Mouse (Mus musculus): Measurements from ENCODE around the gene Sorcs2.

Sorcs2 gene

DNA sequence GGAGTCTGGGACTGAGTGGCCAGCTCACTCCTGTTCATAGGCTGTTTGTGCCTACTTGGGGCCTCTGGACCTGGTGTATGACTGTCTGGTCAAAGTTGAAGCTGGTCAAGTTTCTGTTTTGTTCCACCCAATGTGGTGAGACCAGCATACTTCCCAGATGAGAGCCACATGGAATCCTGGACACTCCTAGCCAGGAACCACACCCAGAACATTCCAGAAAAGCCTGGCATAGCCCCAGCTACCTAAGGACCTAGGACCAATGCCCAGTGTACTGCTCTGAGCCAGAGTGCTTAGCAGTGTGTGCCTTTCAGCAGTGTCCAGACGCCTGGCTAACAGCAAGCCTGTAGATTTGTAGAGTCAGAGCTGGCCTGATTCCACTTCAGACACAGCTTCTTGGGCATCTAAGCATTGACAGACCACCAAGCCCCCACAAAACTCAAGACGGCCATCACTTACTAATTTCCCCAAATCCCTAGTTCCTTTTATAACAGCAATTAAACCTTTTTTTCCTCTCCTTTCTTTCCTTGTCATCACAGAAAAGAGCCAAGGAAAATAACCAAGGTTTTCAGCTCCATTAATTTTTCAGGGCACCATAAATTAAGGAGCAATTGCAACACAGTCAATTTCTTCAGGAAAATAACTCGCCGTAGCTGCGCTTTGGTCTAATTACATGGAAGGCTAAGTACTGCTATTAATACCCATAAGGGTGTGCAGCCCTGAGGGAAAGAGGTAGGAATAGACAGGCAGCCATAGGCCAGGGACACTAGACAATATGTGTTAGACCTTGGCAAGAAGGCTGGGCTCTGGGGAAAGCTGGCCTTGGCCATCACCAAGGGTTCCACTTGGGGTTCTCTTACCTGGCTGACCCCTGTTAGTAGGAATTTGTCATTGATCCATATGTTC, 322.5 kb downstream of the Sorcs2 start:
- no peak for DNase-seq (ENCODE audit: low read depth, low spot score)

DNA sequence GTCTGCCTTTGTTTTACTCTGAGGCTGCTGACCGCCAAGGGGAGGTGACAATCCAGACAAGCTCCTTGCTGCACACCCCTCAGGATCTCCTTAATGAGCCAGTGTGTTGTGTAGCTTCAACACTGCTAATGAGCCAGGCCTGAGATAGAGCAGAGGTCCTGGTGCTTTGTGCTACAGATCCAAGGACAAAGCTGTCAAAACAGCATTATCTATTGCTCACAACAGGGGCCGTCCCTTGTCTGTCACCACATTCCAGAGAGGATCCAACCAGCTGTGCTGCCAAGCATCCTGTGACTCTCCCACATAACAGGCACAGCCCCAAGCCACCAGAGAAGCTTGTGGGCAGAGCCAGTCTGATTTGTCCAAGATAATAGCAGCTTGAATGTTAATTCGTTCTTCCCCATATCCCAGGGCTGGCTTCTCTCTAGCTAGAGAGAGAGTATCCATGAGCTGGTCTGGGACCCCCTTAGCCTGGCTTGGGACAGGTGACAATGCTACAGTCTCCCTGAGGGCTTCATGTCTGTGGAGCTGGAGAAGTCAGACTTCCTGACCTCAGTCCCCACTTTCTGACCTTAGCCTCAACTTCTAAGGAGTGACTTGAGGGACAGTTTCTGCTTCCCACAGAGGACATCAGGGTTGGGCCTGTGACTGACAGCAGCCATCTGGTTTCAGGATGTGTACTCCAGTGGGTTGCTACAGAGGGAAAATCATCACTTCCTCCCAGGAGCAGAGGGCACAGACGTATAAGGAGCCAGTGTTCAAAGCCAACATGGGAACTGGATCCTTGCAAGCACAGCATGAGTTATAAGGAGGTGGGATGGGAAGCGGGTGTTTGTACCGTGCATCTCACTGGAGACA, 328.2 kb downstream of the Sorcs2 start:
- DNase-seq (ENCODE audit: low read depth, low spot score): no peak

DNA sequence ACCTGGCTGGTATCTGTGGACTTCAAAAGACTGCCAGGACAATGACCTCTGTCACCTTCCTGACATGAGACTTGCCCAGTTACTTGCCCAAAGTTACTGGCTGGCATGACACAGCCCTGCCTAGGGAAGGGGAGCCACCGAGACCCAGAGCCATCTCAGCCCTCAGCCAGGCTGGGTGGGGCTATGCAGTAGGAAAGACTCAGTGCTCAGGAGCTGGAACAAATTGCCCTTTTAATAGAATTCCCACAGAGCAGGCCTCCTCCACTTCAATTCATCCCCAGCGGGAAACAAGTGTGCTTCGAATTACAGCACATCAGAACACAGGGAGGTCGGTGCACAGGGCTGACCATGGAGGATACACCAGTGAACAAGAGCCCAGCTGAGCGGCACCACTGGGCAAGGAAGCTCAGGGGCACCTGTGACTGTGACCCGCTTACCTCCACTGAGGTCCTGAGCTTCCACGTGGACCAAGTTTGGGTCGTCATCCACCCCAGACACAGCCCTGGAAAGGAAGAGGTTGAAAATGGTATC, 330.2 kb downstream of the Sorcs2 start:
- DNase-seq (ENCODE audit: low read depth, low spot score): no peak

DNA sequence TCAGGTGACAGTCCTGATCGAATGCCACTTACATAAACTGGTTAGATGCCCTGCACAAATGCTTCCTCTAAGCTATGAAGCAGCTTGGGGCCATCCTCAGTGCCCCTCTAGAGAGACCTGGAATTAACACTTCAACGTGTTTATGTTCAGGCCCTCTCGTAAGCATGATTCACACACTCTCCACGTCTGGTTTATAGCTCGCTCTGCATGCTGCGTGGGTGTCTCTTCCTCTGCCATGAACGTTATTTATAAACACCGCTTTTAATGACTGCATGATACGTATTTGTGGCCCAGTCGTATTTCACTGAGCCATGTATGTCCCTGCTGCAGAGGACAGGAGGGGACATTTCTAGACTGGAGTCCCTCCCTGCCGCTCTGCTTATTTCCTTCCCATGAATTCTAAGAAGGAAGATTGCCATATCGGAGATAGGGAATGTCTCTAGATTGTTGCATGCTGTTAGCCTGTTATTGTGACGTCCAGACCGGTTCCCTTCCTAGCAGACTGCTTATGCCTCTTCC, 340.1 kb downstream of the Sorcs2 start:
- DNase-seq (ENCODE audit: low read depth, low spot score): no peak

DNA sequence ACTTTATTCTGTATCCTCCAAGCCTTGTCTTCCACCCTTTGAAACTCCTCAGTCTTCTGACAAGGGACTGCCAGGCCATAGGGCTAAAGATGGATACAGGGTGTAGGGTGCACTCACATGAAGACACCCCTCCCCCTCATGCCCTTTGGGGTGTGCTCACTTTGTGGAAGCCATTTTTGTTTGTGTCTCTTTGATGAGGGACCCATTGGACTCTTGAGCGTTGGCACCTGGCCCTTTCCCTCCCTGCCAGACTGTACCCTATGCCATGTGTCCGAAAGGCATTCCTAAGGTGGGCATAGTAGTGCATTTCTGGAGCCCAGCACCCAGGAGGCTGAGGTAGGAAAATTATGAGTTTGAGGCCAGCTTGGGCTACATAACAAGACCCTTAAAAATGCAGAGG, 341.0 kb downstream of the Sorcs2 start:
- no peak for DNase-seq (ENCODE audit: low read depth, low spot score)

DNA sequence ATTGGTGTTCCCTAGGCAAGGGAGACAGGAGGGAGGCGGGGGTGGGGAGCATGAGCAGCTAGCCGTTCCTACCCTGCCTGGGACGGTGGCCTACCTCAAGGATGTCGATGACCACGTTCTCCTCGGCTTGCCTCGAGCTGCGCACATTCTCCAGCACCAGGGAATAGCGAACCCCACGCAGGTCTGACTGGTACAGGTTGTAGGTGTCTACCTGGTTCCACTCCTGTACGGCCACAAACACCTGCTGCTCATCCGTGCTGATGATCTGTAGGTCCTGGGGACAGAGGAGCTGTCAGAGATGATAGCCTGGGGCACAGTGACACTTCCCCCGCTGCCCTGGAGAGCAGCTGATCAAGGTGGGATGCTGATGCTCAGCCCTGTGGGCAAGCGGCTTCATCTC, 342.1 kb downstream of the Sorcs2 start:
- no peak for DNase-seq (ENCODE audit: low read depth, low spot score)

DNA sequence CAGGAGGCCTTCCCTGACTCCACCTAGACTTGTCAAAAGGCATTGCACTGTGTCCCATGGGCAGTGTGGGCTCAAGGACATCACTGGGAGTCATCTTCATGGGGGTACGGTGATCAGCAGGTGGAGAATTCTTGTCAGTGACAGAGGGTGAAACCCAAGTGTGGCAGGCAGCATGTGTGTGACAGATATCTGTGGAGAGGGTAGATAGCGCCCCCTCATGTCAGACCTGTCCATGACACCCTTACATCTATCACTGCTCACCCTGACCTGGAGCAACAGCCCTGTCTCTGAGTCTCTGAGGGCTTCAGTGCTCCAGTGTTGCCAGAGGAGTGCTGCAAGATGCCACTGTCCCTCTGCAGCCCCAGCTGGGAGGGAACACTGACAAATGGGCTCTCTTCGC, 343.4 kb downstream of the Sorcs2 start:
- no peak for DNase-seq (ENCODE audit: low read depth, low spot score)

DNA sequence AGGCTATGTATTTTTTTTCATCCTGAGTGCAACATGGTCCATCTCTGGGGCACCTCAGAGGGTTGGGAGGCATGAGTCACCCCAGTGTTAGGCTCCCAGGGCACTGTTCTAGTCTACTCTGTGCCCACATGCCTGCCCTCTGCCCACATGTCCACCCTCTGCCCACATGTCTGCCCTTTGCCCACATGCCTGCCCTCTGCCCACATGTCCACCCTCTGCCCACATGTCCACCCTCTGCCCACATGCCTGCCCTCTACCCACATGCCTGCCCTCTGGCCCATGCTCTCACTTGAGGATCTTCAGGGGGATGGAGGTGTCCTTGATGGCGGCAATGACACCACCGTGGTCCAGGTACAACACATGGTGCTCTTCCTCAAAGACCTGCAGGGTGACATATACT, 354.8 kb downstream of the Sorcs2 start:
- no peak for DNase-seq (ENCODE audit: low read depth, low spot score)

DNA sequence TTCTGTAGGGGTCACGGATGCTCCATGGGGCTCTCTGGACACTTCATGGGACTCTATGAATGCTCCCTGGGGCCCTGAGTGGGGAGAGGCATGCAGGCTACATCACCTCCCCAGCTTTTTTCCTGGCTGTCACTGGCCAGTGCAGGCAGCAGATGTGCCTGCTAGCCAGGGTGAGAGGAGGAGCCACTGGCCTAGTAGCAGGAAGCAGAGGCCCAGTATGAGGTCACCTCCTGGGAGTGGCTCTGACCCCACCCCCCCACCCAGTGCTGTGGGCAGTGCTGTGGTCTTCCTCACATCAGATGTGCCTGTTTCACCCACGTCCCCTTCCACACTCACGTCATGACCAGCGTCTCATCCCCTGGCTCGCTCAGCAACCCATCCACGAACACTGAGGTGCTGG, 356.2 kb downstream of the Sorcs2 start:
- DNase-seq (ENCODE audit: low read depth, low spot score): no peak

DNA sequence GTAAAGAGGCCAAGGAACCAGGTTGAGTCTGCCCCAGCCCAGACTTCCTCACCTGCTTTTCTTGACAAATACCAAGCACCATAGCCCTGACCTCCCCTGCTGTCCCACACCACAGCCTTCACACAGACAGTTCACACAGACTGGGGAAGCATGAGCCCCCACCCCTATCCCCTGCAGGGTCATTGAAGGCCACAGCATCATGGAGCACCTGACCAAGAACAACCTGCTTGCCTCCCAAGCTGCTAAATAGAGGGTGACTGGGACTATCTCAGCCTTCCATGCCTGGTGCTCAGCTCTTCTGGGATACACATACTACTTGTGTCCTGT, 356.7 kb downstream of the Sorcs2 start:
- DNase-seq (ENCODE audit: low read depth, low spot score): no peak

DNA sequence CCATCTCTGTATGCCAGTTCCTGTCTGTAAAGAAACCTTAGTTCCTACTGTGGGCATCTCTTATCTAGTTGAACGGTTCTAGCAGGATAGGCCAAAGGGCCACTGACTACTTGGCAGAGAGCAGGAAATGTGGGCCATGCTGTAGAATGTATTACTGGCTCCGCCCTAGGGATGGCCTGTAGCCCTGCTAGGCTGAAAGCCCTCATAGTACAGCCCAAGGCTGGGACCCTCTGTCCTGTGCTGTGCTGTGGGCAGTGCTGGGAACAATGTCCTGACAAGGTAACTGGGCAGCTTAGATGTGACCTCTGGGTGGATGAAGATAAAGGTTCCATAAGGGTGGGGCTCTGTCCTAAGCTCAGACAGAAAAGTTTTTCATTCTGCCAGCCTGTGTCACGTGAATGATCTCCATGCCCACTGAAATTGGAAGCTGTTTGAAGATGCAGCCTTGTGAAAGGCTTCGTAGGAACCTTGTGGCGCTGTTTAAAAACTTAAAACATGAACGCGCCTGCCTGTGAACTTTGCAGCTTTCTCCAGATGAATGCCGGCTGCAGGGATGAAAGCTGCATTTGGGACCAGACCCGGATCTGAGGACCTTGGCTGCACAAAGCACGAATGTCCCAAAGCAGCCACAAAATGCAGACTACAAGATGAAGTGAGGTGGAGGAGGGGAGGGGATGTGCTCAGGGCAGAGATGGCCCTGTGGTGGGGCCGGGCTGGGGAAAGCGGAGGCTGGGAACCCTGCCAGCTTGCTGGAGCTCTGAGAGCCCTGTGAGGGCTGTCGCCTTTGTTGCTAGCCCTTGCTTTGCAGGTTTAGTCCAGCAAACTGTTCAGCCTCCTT, 357.3 kb downstream of the Sorcs2 start:
- no peak for DNase-seq (ENCODE audit: low read depth, low spot score)

DNA sequence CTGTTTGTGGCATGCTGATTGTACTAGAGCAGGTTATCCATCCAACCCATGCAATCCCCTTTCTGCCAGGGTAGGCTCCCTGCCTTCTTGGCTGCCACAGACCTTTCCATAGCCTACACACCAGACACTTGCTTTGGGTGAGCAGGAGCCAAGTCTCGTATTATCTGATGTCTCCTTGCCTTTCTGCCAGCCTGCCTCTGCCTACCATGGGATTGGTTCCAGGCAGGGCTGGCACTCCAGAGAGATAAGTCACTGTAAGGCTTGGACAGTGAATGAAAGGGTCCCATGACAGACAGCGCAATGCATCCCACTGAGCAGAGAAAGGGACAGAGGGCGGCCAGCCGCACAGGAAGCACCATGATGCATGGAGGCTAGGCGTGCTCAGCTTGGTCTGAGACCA, 358.3 kb downstream of the Sorcs2 start:
- no peak for DNase-seq (ENCODE audit: low read depth, low spot score)

DNA sequence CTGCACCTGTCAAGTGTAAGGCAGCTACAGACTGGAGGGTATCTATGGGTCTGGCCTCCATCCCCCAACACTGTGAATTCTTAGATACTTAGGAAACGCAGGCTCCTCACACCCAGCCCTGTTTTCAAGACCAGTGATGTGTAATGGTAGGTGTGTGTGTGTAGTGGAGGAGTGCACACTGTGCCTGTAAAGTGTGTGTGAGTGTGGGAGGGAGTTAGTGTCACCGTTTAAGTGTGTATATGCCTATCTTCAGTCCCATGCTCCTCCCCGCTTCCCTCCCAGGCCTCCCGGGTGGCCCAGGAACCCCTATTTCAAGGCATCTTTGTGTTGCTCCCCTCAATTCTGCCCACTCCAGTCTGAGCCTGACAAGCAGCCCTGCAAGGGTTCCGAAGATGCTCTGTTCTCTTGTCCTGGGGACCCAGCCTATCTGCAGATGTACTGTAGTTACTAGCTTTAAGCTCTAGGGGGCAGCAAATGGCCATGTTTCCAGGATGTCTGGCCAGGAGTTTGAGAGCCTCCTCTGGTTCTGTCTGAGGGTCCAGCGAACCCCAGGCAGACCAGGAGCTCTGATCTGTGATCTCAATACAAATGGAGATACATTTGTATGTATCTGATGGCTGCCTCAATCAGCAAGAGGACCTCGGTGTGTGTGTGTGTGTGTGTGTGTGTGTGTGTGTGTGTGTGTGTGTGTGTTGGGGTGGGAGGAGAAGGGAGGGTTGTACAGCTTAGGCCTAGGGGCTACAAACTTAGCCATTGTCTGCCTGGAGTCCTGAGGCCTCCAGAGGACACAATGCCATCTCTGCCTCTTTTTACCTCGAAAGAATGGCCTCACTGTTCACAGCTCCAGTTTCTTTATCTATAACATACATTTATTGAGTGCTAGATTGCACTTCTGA, 364.2 kb downstream of the Sorcs2 start:
- peak; percentile 64 for DNase-seq (ENCODE audit: low read depth, low spot score)

DNA sequence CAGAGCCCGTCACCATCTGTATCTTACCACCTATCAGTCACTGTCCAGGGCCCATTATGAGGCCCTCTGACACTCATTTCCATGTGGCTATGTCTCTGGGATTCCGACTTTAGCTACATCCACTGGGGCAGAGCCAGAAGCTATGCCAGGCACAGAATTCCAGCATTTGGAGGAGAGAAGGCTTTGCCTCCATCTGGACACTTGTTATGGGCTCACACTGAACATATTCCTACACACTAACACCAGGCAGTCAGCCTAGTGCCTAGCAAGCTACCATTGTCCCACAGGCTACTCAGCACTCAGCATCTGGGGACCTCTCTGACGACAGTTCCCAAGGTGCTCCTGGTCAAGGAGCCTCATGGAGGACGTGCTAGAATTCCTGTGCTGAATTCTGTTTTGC, 372.9 kb downstream of the Sorcs2 start:
- no peak for DNase-seq (ENCODE audit: low read depth, low spot score)

DNA sequence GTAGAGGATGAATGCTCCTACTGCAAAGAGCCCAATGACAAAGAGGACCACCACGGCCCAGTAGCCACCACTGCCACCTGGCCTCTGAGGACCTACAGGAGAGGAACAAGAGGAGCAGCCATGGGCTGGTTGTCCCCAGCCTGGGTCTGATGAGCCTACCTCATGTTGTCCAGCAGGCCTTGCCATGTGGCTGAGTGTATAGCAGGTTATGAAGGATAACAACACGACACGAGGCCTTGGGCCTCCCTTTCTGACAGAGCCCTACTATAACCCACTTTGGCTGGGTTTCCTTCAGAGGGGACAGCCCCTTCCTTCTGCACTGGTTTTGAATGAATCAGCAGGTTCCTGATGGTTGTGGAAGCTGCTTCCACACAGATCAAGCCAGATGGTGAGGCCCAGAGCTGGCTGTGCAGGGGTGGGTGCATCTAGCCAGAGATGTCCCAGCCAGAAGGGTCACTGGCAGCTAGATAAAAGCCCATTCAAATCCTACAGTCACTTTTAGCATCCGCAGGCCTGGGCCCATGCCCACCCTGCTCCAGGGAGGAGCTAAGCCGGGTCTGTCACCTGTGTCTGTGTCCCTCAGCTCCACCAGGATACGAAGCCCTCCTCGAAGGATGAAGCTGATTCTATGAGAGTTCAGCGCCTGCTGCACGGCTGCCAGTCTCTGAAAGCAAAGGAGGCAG, 373.8 kb downstream of the Sorcs2 start:
- DNase-seq (ENCODE audit: low read depth, low spot score): no peak

DNA sequence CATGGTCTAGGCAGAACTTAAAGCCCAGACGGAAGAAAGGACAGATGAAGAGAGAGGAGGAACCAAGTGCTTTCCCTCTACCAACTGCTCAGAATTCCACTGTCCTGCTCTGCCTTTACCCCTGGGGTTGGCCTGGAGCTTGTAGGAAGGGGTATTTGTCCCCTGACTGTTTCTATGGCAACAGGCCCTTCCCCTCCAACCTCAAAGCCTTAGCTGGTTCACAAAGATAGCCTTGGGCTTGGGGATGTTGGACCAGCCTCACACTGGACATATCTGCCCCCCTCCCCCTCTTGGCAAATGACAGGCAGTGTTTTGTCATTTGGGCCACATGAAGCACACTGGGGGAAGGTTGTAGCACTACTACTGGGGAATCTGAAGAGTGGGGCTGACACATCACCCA, 375.6 kb downstream of the Sorcs2 start:
- DNase-seq (ENCODE audit: low read depth, low spot score): no peak

DNA sequence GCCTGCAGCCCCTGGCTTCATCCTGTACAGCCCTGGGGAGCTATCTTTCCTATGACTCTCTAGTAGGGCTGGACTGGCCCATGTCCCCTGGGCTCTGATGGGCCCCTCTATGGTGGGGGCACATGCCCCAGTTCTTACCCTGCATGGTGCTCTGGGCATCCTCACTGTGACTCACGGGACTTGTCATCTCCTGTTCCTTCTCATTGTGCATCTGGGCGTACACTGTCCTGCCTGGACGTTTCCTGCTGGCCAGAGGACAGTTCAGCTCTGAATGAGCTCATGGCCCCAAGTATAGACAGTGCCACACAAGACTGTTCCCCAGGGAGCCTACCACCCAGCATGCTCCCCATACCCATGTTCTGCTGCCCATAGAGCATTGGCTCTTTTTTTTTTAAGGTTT, 376.8 kb downstream of the Sorcs2 start:
- DNase-seq (ENCODE audit: low read depth, low spot score): no peak

DNA sequence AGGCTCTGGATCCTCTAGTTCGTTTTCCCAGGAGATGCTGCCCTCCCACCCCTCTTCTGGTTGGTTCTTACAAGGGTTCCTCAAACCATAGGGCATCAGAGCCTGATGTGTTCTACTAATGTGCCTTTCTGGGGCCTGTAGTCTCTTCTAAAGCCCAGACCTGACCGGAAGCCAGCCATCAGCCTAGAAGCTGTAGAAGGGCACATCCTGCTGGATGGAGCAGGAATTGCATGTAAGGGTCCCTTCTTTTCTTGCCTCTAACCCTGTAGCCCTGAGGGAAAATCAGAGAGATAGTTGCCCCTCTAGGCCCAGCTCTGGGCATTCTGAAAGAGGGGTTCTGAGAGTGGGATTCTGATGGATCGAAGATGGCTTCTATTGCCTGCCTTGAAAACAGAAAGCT, 379.6 kb downstream of the Sorcs2 start:
- DNase-seq (ENCODE audit: low read depth, low spot score): peak; percentile 60

DNA sequence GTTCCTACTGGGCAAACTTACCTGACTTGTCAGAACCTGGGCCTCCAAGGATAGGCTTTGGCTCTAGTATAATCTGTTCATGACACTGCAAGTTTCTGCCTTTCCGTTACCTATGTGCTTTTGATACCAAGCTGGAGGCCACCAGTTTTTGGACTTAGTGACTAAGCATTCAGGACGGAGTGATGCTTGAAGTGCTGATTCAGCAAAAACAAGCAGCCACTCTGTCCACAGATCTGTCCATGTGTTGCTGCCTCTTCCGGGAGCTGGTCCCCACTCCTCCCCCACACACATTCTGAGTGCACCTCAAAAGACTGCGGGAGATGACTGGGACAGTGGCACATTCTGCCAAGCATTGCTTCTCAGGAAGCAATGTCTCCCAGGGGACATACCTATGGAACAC, 388.5 kb downstream of the Sorcs2 start:
- DNase-seq (ENCODE audit: low read depth, low spot score): no peak

DNA sequence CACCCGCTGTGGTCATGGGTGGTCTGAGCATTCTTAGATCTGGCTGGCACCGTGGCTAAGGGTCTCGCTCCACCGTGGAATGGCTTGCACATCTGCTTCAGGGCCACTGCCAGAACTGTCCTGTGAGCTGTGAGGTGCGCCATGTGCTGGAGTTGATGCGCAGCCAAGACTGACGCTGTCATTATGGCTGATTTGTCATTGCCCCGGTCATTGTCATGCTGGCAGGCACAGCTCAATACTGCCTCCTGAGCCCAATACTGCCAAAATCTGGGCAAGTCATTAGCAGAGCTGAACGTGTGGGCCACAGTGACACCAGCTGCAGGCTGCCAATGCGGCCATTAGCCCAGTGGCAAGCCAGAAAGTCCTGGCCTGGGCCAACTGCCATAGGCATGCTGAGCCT, 390.3 kb downstream of the Sorcs2 start:
- no peak for DNase-seq (ENCODE audit: low read depth, low spot score)

Data from ES-CJ7 (cell line).